Mouse (Mus musculus): ENCODE measurements around the gene Cavin1.

The Cavin1 gene

GRCm38 (mm10) chr11:100981236-100981635, 10.5 kb upstream of the Cavin1 start:
- no peak for DNase-seq (ENCODE audit: low read depth)

GRCm38 (mm10) chr11:100980438-100980837, 9.8 kb upstream of the Cavin1 start:
- DNase-seq (ENCODE audit: low read depth): no peak

DNA sequence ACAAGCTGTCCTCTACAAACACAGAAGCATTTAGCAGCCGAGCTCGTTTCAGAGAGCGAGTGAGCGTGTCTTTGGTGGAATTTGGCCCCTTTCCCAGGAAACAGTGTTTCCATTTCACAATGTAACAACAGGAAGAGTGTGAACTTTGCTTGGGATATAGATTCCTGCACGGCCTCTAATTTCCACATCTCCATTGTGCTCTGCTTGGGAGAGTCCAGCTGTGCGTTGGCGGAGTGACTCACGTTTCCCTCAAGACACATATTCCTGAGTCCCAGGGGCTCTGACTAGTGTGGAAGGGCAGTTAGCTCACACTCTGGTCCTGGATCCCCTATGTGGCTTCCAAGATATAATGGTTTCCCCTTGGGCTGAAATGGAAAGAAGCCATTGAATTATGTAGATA, 9.2 kb upstream of the Cavin1 start:
- no peak for DNase-seq (ENCODE audit: low read depth)

DNA sequence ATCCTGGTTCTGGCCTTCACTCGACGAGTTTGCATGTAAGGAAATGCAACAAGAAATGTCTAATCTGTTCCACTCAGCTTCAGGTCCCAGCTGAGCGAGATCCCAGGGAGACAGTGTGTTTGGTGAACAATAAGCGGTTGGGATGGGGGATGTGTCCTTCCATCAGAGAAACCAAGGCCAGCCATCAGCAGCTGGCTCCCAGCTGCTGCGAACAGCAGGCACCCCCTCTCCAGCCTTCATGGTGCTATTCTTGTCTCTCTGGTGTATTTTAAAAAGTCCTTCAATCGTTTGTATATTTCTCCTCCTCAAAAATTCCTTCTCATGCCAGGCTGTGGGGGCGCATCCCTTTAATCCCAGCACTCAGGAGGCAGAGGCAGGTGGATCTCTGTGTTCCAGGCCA, 4.6 kb upstream of the Cavin1 start:
- no peak for DNase-seq (ENCODE audit: low read depth)

- DNase-seq (ENCODE audit: low read depth): no peak
These were observed 3.8 kb upstream of the Cavin1 start for GRCm38 (mm10) chr11:100974381-100974970.

DNA sequence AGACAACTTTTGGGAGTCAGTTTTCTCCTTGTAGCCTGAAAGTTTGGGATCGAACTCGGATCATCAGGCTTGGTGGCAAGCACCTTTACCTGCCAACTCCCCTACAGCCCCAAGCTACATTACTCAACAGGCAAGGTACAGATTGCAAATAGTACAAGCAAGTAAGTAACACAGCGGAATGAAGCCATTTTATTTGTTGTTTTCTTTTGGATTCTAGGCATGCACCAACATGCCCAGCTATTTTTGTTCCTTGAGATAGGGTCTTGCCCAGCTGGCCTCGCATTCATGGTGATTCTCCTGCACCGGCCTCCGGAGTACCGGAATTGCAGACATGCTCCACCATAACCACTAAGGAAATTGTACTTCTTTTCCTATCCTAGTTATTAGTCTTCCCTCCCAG, 2.6 kb upstream of the Cavin1 start:
- no peak for DNase-seq (ENCODE audit: low read depth)

- DNase-seq (ENCODE audit: low read depth): no peak
These were observed 768 bp upstream of the Cavin1 start for GRCm38 (mm10) chr11:100971455-100971854.

GRCm38 (mm10) chr11:100969744-100970556, 737 bp downstream of the Cavin1 start:
- DNase-seq (ENCODE audit: low read depth): peak; percentile 37

GRCm38 (mm10) chr11:100969189-100969743, 1.4 kb downstream of the Cavin1 start:
- DNase-seq (ENCODE audit: low read depth): no peak

GRCm38 (mm10) chr11:100968501-100968900, 2.2 kb downstream of the Cavin1 start:
- DNase-seq (ENCODE audit: low read depth): no peak

- no peak for DNase-seq (ENCODE audit: low read depth)
These were observed 2.7 kb downstream of the Cavin1 start for GRCm38 (mm10) chr11:100967881-100968420.

DNA sequence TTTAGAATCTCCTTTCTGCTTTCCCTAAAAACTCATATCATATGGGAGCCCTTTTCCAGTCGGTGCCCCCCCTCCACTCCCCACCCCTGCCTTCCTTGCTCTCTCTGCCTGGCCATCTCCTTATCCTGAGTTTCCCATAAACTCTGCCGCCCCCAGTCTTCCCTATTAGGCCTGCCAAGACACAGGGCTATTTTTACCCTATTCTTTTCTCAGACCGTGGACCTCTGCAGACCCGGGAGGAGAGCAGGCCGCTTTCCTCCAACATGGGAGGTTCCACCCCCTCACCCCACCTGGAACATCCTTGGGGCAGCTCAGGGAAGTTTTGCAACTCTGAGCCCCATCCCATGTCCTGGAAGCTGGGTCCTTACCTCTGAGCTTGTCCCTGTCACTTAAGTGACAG, 3.3 kb downstream of the Cavin1 start:
- DNase-seq (ENCODE audit: low read depth): no peak

DNA sequence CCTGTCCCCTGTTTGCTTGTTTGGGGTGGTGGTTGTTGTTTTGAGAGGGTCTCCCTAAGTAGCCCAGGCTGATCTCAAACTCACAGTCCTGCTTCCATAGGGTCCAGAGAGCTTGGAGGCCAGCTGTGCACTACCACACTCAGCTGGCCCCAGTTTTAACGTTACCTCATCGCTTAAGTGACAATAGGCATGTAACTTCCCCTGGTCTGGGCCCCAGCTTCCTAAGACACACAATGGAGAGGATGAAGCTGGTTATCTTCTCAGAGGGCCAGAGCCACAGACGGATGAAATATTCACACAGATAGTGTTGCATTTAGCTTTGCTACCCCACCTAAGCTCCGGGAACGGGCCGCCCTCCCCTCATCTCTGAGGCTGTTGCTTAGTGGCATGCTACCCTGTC, 4.9 kb downstream of the Cavin1 start:
- no peak for DNase-seq (ENCODE audit: low read depth)

DNA sequence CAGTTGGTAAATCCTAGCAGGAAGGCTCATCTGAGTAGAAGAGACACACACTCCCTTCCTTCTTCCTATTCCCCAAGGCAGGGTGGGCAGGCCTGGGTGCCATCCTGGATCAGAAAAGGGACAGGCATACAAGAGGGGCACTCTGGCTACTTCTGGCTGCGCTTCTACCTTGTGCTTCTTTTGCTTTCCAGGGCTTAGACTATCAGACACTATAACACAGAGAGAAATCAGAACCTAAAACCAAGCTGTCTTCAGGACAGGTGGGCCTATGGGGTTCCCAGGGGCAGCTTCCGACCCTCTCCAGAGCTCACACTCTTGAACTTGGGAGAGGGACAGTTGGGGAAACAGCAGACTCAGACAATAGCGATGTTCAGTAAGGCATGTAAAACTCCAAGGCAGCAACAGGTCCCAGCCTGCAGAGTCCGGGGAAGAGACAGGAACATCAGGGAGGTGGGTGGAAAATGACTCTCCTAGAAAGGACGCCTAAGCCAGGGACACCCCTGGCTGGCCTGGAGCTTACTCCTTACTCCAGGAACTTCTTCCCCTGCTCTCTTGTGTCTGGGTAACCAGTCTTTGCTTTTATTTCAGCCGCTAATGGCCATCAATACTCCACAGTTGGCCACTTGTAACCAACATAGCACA, 5.7 kb downstream of the Cavin1 start:
- no peak for DNase-seq (ENCODE audit: low read depth)

- DNase-seq (ENCODE audit: low read depth): no peak
These were observed 6.5 kb downstream of the Cavin1 start for GRCm38 (mm10) chr11:100964180-100964579.

- DNase-seq (ENCODE audit: low read depth): no peak
These were observed 7.0 kb downstream of the Cavin1 start for GRCm38 (mm10) chr11:100963647-100964046.

DNA sequence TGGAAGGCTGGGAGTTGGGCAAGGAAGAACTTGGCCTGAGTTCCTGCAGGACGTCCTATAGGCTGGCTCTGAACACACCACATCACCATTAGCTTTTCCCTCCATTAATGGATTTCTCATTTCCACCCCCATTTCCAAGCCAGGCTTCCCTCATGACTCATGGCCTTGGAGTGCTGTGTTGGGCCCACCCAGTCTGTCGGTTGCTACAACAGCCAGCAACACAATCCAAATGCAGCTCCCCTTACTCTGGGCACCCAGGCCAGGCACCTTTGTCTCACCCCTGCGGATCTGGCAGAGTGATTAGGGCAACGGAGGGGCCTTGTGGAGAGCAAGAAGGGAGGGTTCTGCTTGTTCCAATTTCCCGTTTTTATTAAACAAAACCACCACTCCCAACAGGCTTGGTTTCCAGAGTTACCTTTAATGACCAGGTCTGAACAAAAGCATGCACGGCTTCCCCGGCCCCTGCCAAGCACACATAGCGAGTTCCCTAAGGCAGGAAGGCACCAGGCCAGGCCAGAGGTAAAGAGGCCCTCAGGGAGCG, 8.2 kb downstream of the Cavin1 start:
- no peak for DNase-seq (ENCODE audit: low read depth)

GRCm38 (mm10) chr11:100960540-100960939, 10.1 kb downstream of the Cavin1 start:
- DNase-seq (ENCODE audit: low read depth): no peak

- DNase-seq (ENCODE audit: low read depth): no peak
These were observed 10.9 kb downstream of the Cavin1 start for GRCm38 (mm10) chr11:100959826-100960225.

GRCm38 (mm10) chr11:100959464-100959810, 11.2 kb downstream of the Cavin1 start:
- peak; percentile 85 for DNase-seq (ENCODE audit: low read depth)

- no peak for DNase-seq (ENCODE audit: low read depth)
These were observed 11.8 kb downstream of the Cavin1 start for GRCm38 (mm10) chr11:100958613-100959463.
